Mouse (Mus musculus) thymus, postnatal 10 days (tissue): ENCODE results near the gene Epb41l3.
"Not testable (repeated sequence)": the region's sequence is repeated elsewhere in the genome, so short reads cannot be mapped to it uniquely, and the experiment has no call there.

ENCODE experiments used
- DNase-seq, 2 experiments: peaks; one replicate each; pipeline ENCODE4 v3.0.0; 2021; ENCODE audit warnings: low spot score in 2 of 2

Gene Epb41l3

DNA sequence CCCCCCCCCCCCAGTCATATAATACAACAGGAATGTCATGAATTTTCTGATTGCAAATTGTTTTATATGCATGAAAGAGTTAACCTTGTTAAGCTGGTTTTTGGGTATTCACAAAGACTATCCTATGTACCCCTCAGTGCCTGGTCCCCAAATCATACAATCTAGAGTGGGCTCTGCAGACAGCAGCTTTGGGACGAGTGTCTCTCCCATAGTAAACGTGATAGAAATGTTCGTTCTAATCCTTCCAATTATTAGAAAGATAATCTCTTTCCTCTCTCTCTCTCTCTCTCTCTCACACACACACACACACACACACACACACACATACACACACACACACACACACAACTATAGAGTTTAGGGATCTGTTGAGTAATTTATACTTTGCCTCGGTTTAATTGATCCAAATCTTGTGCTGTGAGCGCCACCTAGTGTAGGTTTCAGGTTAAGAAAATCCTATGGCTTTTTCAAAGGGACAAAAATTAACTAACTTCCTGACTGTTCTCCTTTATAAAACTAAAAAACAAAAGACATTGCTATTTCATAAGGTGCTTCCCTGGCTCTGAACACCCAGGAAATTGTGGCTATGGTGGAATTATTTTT lies 30.4 kb downstream of the Epb41l3 start:
- DNase-seq: peak in 1 of 2 experiments; percentile 6

DNA sequence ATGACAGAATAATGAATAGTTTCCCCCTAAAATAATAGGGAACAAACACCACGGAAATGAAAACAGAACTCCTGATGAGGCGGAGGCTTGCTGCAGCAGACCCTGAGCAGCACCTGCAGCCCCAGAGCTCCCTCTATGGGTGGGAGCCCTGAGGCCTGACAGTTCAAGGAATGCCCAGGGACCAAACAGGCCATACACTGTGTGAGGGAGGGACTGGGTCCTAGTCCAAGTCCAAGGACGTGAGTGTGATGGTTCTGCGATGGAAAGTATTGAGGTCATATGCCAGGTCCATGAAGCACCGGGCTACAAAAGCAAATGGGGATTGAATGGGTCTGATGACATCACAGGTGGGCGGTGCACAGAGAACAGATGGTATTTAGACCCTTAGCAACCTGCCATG lies 33.7 kb downstream of the Epb41l3 start:
- no peak for DNase-seq

DNA sequence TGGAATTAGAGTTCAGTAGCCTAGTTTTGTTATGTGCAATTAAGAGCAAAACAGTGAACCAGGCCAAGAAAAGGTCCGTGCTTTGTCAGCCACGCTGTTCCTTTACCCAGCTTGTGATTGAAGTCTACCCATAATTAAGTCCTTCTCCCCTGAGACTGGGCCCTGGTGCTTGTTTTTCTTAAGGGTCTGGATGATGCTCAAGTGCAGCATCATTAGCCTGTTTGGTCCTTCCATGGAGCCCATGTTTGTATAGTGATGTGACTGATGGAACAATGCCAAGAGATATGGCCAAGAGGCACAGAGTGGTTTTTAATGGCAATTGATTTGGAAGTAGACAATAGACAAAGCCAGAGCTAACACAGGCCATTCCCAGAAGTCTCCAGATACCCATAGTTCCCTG lies 36.7 kb downstream of the Epb41l3 start:
- DNase-seq: no peak

DNA sequence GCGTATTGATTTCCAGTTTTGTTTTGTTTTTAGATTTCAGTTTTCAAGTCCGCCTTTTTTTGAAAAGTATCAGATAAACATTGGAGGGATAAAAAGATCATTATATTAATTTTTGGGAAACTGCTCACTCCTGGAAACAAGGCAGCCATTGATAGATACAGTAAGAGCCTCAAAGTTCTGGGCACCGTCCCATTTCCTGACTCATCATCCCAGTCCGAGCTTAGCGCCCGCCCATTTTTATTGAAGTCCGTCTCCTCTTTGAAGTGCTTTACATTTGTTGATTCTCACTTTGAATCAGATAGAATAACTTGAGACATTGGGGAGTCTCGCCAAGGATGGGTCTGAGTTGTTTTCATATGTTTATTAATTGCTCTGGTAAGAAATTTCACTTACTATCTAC lies 43.7 kb downstream of the Epb41l3 start:
- DNase-seq: no peak

DNA sequence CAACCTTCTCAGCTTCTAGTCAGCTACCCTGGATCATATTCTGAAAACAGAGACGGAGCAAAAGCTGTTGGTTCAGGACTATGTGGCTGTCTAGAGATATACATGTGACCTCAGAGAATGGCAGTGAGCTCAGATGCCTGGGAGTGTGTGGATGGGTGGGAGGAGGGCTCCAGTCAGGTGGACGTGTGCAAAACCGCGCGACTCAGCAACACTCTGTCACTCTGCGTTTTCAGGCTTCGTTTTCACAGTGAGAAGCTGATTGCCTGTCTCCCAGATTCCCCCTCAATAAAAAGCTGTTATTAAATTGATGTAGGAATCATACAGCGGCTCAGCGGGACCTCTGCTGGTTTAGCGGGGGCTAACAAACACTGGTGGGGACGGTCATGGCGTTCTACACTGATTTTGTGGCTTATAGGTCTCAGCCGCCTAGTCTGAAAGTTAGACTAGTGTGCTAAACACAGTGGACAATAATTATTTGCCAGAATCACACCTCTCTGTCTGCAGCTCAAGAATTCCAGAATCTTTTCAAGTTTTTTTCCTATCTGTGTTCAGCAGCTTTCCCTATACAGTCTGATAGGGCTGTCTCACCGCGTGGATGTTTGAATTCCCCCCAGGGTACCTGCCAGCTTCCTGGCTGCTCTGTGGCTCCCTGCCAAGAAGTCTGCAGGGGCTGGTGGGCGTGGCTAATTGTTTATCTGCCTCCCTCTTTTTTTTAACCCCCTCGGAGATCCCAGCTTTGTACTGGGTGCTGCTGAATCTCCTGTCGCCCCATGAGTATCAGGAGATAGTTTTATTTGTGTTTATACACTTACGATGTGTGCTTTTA lies 45.3 kb downstream of the Epb41l3 start:
- no peak for DNase-seq

DNA sequence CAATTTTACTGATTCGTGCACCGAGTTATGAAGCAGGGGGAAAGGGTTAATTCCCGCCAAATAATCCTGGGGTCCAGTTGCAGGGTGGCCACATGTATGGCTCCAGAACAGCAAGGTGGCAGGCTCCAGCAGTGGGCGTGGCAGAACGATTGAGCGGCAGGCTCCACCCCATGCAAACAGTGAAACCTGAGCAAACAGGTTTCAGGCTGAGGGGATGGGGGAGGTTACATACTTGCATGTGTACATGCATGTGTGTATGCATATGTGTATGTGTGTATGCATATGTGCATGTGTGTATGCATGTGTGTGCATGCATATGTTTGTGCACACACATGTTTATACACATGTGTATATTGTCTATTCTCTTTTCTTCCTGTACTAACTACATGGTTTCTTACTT lies 46.9 kb downstream of the Epb41l3 start:
- DNase-seq: not testable (repeated sequence)

DNA sequence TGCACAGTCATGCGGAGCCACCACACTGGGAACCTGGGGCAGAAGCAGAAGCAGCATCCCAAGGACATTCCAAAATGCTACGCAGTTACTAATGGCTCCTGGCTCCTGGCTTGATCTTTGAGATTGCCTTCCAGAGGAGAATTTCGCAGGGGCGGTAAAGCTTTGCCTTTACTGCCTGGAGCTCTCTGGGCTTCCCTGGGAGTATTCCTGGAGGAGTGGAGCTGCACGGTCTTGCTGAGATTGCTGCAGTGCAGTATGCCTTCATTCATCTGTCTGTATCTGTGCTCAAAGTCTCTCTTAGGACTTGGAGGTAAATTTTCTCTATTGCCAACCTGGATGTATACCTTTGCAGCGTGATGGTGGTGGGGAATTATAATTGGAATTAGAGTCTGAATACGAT lies 52.0 kb downstream of the Epb41l3 start:
- no peak for DNase-seq

DNA sequence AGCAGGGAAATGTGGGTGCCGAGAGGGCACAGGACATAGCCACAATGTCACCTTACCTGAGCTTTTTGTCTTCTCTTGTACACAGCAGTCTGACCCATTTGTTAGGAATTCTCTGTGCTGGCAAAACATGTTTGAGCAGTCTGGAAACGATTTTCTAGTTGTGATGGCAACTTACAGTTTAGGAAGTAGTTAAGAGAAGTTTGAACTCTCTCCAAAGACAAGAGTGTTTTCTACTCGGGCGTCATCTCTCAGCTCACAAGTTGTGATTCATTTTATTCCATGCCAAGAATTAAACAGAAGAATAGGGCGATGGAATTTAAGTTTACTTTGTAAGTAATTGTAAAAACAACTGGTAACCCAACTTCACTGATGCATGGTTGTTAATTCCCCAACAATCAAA lies 52.5 kb downstream of the Epb41l3 start:
- no peak for DNase-seq

DNA sequence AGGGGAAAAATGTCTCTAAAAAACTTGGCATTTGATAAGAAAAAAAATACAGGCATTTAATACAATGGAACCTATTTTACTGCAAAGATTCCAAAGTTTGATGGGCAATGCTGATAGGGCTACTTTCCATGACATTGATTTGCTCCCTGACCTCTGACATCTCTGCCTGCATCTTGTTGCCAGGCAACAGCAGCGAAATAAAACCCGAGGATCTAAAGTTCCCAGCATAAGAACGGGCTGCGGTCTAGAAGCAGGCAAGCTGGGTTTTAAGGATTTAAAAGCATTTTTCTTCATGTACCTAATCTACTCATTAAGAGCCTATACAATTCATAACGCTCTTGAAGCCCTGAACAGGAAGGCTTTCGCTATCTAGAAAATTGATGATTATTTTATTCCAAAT lies 54.0 kb downstream of the Epb41l3 start:
- DNase-seq: no peak

DNA sequence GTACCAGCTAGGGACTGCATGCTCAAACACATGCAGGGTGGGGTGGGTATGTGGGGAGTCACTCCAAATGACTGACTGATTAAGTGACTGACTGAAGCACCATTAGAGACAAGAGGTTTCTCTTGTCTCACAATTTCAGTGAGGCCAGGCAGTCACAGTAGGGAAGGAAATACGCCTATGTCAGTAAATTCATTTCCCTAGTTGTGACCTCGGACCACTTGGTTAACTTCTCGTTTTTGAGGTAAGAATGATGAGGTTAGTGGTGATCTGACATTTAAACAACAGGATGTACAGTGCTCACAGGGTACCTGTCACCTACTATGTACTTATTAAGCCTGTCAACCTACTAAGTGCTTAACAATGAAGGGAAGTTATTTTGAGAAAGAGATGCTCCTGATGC lies 67.5 kb downstream of the Epb41l3 start:
- no peak for DNase-seq

DNA sequence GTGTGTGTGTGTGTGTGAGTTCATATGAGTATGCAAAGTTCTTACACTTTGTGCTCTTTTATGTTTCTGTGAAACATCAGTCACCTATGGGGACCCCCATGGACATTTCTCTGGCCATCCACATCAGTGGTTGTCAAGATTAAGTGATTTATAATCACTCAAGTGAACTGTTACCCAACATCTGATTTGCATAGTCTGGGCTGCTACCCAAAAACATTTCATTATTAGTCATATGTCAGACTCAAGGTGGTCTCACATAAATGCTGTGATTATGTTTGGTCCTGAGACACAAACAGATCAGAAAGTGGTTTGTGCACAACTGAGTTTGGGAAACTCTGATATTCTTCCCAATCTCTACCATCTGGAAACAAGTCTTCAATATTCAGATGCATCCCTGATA lies 75.3 kb downstream of the Epb41l3 start:
- no peak for DNase-seq

DNA sequence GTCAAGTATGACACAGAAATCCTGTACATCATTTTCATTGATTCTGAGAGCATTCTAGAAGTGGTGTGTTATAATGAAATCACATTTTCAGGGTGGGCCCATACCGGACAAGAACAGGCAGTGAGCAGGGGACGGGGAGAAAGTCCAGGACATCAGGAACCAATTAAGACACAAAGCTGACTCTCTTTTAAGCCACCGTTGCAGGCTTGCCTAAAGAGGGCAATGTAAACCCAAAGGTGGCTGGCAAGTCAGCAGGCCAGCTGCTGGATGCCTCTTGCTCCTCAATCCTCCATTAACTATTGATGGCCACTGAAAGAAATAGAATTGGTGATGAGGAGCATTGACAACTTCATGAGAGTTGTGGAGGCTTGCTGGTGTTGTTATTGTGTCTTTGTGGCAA lies 75.8 kb downstream of the Epb41l3 start:
- no peak for DNase-seq

DNA sequence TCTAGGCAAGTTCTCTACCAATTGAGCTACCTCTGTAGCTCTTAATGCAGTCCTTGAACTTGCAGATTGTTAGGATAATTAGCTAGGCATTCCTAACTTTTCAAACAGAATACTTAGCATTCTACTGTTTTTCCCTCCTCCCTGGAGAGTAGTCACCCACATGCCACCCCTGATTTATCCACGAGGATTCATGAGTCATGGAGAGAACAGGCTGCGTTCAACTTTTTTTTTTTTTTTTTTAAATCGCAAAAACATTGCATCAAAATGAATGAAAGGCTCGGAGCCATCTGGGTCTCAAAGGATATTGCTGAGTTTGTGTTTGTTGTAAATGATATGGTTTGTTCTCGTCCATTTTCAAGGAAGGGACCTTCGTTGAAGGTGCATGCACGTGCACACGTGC lies 79.6 kb downstream of the Epb41l3 start:
- DNase-seq: no peak

DNA sequence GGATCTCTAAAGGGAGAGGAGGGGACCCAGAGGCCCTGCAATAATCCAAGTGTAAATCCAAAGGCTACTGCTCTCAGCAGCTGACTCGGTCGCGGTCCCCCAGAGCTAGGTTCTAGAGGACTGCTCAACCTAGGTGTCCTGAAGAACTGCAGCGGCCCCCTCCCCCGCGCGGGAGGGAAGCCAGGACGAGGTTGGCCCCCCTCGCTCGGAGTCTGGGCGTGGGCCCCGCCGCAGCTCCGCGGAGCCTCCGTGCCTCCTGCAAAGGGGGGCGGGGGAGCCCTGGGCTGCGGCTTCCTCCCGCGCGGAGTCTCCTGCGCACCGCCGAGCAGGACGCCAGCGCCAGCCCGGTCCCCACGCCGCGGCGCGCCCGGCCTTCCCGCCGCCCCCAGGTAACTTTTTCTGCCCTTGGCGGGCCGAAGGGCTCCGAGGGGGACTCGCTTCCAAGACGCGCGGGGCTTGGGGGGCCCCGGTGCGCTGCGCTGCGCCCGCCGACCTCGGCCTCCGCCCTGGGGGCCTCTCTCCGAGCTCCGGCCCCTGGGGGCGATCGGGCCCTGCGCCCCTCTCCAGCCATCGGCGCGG lies 81.1 kb downstream of the Epb41l3 start:
- peak in 1 of 2 experiments; percentile 4 for DNase-seq

DNA sequence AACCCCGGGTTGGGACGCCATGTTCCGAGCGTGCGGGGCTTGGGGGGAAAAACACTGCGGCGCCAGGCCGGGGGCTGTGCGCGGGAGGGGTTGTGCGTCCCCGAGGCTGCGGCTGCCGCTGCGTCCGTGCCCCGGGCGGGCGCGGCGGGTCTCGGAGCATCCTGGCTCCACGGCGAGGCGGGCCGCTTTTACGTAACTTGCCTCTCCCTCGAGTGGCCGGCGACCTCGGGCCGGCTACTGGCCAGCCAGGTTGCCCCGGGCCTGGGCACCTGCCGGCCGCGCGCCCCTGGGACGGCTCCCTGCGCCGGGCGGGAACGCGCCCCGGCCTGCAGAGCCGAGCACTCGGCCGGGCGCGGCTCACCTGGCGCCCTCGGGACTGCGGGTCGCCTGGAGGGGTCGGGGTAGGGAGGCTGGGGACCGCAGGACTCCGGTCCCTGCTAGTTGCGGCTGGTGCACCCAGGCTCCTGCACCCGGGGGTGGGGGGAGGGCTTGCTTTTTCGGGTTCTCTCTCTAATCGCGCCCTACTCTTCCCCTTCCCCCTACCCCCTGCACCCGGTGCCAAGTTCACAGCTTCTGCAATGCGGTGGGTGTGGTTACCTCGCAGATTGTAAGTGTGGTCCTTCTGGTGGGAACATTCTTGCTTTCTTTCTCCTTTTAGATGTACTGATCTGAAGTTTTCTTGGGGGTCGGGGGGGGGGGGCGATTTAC lies 81.8 kb downstream of the Epb41l3 start:
- DNase-seq: no peak

DNA sequence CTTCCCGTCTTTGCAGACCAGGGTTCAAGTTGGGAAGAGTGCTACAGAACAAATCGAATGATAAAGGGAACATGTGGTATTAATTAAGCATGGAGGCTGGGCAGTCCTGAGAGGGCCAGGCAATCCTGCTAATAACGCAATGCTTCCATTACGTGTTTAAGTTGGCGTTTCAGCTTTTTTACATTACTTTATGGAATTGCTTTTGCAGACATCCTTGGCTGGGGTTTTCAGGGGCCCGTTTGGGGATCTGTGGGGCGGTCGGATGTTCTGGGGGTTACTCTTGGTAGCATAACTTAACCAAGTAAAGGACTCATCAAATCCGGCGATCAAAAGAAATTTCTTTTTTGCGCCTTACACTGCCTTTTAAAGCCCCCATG lies 82.3 kb downstream of the Epb41l3 start:
- no peak for DNase-seq

DNA sequence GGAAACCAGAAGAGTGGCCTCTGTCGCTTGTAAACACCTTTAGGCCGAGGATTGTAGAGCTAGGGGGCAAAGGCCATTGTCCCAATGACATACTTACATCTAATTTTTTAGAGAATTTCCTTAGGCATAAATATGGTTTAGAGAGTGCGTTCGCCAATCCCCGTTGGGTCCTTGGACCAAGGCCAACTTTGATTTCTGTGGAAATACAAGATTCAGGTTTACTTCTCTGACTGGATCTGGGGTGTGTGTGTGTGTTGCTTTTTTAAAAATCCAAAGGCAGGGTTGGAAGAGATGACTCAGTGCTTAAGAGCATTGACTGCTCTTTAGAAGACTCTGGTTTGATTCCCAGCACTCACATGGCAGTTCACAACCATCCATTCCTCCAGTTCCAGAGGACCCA lies 83.2 kb downstream of the Epb41l3 start:
- DNase-seq: no peak

DNA sequence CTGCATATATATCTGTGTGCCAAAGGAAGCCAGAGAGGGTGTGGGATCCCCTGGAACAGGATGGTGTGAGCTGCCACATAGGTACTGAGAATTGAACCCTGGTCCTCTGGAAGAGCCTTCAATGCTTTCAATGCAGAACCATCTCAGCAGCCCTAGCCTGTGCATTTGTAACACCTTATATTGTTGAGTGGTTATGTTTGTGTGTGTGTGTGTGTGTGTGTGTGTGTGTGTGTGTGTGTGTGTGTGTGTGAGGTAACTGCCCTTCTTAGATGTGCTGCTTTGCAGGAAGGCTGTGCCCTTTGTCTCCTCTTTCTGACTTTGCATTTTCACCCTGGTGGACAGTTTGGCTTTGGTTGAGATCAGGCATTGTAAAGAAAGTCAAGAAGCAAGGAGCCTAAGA lies 87.2 kb downstream of the Epb41l3 start:
- DNase-seq: no peak

DNA sequence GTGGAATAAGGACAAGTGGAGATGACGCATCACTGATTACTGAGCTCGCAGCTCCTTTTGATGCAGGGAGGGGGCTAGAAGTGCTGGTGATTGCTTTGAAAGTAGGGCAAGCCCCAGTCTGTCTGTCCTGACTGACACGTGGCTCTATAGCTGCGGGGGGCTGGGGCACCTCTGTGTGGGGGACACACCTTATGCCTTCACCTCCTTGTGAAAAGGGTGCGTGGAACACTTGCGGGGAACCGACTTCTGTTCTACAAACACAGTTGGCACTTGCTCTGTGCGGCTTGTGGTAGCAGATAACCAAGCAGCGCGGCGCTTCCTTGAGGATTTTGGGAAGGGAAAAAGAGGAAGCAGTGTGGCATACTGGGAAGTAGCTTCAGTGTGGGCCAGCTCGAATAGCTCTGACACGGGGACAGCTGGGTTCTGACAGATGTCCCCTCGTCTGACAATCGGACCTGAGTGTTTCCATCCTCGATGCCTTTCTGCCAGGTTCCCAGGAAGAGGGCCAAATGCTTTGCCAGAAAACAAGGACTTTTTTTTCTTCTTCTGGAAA lies 101.5 kb downstream of the Epb41l3 start:
- no peak for DNase-seq

DNA sequence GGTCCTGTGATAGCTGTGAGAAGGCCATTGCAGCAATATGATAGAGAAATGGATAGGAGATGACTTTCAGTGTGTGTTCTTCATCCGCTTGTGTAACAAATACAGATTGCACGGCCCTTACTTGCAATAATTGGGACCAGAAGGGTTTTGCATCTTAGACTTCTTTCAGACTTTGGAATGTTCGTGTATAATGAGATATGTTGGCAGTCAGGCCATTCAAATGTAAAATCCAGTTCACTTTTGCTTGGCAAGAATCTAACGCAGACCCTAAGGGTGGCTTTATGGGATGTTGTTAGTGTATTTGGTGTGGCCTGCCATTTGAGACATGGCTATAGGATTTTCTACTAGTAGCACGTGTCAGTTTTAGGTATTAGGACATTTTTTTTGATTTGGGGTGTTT lies 102.5 kb downstream of the Epb41l3 start:
- DNase-seq: no peak

DNA sequence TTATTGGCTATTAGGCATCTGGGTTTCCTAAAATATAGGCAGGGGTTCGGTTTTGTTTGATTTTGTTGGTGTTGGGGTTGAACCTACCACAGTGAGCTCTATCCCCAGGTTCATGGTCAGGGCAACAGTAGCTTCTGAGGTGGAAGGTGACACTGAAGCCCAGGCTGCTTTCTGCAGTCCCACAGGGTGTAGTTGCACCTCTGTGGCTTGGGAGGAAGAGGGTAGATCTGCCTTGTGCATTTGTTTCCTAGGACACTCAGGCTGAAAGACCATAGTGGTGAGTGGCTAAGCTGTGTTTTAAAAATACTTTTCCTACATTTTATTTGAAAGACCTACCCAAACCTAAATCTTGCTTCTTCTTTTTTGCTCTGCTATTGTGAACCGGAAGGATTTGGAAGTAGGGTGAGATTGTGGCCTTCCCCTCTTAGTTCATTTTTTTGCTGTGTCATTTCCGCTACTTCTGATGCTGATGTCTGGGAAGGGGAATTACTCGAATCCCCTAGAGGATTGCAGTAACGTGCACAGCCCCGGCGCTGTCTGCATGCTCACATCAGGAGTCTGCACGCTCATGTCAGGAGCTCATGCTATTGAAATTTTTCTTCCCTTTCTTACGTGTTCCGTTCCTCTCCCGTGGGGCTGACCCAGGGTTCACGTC lies 105.5 kb downstream of the Epb41l3 start:
- DNase-seq: no peak
